Mouse (Mus musculus) cerebellum, adult 9-10 months (tissue): ENCODE measurements around the gene Cd59a.
A peak's percentile ranks its signal among the peaks of the same experiment; 100 is the strongest.
"Not testable (repeated sequence)": the region's sequence is repeated elsewhere in the genome, so short reads cannot be mapped to it uniquely, and the experiment has no call there.

ENCODE experiments used
- DNase-seq: peaks from one replicate; pipeline ENCODE4 v3.0.0; 2022

Gene Cd59a

DNA sequence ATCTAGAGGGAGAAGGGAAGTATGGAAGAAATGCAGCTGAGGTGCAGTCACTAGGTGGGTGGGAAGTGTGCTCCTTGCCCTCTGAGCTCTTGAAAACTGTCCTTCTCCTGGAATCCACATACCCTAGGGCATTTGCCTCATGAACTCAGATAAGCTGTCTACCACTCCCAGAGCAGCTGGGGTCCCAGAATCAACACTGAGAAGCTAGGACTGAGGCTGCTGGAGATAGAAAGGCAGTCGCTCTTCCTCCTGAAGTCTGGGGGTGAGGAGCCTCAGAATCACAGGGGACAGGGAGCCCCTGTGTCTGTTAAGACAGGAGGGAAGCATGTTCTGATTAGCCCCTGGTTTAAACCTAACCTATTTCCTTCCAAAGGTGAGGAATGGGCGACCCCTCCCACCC, 13.9 kb downstream of the Cd59a start:
- DNase-seq = no peak

DNA sequence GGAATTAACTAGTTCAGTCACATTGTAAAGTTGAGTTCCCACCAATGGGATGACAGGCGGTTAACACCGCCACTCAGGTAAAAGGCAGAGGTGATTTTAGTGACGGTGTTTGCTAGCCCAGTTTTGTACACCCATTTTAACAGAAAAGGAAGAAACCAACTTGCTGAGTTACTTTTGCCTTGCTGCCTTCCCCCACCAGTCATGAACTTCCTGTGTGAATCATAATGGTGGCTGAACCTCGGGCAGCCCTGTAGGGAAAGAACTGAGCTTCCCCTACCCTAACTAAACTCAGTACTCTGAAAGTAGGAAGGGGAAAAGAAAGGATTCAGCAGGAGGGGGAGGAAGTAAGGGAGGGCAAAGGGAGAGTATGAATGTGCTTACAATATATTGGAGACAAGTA, 14.4 kb downstream of the Cd59a start:
- DNase-seq = no peak

DNA sequence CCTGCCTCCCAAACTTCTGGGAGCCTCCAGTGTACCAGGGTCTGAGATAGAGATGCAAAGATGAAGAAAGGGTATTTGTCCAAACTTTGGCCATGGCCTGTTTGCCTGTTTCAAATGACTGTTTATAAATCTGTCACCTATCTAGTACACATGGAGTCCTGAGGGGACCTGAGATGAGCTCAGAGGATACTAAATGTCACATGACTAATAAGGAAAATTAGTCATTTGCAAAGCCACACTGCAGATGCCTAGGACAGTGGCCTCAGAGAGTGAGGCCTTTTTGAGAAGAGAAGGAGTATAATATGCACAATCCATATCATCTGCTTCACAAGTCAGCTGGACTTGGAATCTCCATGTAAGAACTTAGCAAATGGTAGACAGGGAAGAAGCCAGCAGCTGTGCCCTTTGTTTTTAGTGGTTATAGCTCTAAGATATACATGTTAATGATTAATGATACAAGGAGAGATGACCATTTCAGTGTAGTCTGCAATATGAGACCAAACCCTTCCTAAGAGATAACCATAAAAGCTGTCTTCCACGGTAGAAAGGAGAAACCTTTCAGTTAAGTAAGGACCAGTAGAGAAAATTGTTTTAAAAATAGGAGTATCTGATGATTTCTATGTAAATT, 15.7 kb downstream of the Cd59a start:
- DNase-seq = not testable (repeated sequence)

DNA sequence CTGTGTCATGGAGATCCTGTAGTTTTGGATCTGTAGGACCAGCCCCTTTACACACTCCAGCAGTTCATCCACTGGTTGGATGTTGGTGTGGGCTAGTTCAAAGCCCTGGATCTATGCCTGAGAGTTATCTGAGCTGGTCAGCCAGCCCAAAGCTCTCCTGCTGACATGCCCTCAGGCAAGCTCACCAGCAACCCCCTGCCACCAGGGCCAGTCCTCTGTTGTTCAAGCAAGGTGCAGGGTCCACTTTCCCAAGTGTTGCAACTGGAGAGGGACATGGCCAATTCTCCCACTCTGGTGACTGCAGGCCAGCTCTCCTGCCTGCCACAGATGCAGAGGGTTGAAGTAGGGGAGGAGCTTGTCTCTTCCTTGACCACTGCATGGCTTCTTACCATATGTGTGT, 18.0 kb downstream of the Cd59a start:
- not testable (repeated sequence) for DNase-seq

DNA sequence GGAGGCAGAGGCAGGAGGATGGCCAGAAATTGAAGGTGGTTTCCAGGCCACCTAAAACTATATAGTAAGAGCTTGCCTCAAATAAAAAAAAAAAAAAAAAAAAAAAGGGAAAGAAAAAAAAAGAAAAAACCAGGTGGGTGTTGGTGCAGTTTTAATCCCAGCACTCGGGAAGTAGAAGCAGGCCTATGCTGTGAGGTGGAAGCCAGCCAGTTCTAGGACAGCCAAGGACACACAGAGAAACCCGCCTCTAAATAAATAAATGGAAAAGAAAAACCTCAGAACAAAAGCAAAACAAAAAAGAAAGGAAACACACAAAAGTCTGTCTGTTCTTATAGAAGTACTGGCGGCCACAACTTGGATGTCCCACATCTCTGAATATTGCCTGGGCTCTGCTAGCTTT, 19.3 kb downstream of the Cd59a start:
- no peak for DNase-seq

DNA sequence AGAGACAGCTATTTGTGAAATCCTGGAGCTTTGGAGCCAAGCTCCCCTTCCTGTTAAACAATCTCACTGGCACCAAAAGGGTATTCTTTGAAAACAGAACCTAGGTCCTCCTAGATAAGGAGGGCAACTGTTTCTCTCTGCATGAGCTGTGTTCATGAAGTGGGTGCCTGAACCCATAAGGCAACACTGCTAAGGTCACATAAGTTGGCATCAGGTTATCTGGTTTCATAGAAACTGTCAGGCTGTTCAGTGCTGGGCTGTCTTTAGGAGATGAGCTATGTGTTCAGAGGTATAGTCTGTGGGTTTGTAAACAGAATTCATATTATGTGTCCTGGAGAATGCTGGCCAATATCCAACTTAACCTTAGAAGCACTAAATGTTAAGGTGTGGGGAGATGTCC, 21.6 kb downstream of the Cd59a start:
- not testable (repeated sequence) for DNase-seq

- DNase-seq = no peak
Observed at GRCm38 (mm10) chr2:104119097-104119496, 23.5 kb downstream of the Cd59a start.

DNA sequence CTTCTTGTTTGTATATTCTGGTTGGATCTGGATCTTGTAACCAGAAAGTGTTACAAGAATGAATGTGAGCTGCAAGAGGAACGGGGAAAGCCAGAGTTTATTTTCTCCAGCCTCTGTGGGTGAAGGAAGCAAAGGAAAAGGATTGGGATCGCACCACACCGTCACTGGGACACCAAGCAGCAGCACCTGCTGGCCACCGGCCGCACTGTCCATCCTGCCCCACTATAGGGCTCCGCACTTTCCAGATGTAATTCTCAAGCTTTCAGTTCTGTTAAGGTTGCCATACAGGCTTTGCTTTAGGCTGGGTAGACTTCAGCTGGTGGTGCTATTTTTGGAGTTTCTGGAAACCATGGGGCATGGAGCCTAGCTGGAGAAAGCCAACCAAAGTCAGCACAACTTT, 24.7 kb downstream of the Cd59a start:
- no peak for DNase-seq

DNA sequence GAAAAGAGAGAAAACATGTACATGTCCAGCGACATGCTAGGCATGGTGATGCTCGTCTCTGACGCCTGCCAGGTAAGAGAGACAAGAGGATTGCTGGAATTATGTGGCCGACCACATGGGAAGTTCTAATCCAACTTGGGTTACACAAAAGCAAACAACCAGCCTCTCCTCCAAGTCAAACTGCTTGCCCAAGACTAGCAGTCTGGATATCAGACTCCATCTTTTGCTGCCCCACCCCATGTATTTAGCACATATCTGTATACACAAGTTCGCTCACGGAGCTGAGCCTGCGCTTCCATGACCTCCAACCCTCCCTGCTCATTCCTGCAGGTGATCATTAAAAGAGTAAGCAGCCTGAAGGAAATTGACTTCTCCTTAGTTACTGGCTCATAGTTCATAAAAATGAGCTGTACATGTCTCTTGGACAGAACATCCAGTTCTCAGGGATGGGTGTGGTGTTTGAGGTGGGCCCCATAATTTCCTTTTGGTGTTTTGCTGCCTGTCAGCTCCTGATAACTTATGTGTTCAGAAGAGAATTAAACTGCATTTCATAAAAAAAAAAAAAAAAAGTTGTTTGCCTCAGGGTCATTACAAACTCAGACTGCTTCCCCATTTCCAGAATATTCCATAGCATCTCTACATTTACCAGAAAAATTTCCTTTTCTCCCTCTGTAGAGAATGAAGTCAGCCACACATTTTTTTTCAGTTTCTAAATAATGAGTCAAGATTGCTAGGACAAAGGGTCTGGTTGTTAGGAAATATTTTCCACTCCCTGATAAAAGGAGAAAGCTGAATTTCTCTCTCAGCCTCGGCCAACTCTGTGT, 26.3 kb downstream of the Cd59a start:
- no peak for DNase-seq

GRCm38 (mm10) chr2:104122505-104123378, 27.1 kb downstream of the Cd59a start, which contains the start of gene A930018P22Rik:
Gene A930018P22Rik, plus strand, starts transcription at chr2:104122769.
- DNase-seq = peak; percentile 92

DNA sequence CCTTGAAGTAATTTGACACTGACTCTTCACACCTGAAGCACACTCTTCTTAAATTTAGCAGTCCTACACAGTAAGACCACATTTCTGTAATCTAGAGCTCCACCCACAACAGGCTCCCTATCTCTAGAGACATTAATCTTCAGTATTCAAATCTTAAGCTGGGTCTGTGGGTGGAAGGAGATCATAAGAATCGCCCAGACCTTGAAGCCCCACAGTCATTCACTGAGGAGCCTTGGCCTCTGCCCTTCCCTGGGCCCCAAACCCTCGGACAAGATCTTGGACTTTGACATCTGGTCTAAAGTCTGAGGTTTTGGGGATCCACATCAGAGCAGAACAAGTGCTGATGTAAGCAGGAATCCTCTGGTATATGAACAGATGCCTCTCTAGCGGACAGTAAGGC, 27.9 kb downstream of the Cd59a start:
- no peak for DNase-seq

DNA sequence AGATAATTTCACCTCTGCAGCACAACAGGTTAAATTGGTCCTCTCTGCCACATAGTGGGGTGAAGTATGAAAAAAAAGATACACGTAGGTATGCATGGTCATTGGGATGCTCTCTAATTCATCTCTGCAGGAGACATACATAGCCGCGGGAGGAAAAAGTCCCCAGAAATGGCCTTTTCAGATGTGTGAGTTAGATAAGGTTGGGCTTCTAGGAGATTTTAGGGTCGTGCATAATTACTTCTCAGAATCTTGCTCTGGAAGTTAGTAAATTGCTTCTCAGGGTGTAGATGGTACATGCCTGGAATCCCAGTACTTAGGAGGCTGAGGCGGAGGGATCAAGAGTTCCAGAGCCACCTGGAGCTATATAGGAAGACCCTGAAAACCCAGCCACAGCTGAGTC, 28.5 kb downstream of the Cd59a start:
- no peak for DNase-seq

DNA sequence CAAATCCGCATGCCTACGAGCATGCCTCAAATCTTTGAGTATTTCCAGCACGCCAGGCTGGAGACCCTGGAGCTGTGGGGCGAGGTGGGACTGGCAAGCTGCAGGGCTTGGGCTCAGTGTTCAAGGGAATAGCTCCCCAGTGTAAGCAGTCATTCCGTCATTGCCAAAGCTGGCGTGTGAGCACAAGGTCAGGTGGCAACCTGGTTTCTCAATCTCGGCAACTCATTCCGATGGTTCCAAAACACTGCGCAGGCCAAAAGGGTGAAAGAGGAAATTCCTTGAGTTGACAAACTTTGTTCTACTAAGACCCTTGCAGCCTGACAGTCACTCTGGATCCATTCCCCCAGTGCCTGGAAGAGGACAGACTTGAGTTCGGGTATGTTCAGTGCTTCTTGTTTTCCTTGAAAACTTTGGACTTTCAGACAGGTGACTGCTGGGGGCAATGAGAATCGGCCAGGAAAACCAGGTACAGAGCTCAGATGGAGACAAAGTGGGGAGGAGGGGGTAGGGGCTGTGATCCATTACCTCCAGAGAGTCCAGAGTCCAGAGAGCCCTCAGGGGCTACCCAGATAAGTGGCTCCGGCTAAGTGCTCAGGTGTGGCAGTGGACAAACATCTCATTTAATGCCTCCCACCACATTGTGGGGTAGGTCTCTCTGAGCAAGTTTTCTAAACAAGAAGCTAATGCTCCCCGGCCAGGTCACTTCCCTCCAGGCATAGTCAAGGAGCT, 33.4 kb downstream of the Cd59a start:
- DNase-seq = no peak

GRCm38 (mm10) chr2:104130165-104130564, 34.6 kb downstream of the Cd59a start:
- no peak for DNase-seq

GRCm38 (mm10) chr2:104130969-104131368, 35.4 kb downstream of the Cd59a start:
- no peak for DNase-seq

- DNase-seq = no peak
Observed at GRCm38 (mm10) chr2:104132266-104132859, 36.8 kb downstream of the Cd59a start.

DNA sequence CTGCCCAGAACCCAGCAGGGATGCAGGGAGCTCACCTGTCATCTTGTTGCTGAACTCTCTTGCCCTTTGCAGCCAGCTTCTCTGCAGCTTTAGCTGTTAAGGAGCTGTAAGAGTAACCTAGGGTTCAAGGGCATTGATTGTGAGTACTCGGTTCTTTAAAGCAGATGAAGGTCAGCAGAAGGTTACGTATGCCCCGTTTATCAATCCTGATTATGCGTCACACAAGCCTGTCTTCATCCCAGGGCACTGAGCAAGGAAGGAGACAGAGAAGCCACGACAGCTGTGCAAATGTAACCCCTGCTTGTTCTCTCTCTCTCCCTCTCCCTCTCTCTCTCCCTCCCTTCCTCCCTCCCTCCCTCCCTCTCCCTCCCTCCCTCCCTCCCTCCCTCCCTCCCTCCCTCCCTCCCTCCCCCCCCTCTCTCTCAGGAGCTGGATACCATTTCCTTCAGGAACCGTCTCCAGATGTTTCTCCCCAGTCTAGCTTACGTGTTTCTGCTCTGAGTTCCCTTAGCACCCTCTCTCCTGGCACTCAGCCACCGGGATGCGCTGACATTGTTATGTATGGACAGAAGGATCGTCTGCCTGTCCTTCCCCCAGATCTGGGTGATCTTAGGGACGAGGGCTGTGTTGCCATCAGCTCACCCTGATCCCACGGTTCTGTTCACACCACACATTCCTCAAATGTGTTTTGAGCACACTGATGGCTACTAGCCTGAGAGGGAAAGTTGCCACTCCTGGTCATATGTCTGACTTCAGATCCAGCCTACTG, 37.6 kb downstream of the Cd59a start:
- DNase-seq = no peak

GRCm38 (mm10) chr2:104134150-104135056, 38.8 kb downstream of the Cd59a start:
- DNase-seq = peak; percentile 90

- no peak for DNase-seq
Observed at GRCm38 (mm10) chr2:104135920-104136319, 40.3 kb downstream of the Cd59a start.

DNA sequence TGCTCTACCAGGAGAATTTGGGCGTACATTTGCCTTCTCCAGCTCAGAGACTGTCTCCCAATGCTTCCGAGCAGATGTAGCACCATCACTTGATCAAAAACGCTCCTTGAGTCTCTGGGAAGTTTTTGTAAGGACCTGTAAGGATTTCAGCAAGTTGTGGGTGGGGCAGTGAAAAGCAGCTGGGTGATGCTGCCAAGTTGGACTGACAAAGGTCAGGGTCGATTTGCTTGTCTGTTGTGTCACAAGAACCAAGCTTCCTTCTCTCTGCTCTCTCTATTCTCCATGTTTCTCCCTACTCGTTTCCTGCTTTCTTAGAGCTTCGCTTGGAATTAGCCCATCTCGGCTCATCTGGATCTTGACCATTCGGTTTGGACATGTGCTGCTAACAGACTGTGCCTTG, 46.5 kb downstream of the Cd59a start:
- no peak for DNase-seq
